Mouse (Mus musculus) left cerebral cortex, postnatal 10 days (tissue): Measurements from ENCODE around the gene Kdm5a. TPM values are rescaled to one million over a fixed set of nuclear protein-coding genes. Genes with fewer than 3 reads are reported as not detected.
A peak's percentile ranks its signal among the peaks of the same experiment; 100 is the strongest.

Experiments
- DNase-seq, 2 experiments: peaks; one replicate each; pipeline ENCODE4 v3.0.0; 2021 to 2022; ENCODE audit warnings: low spot score in 2 of 2, mixed read lengths in 1 of 2; ENCODE audit errors: extremely low spot score in 1 of 2
- intact Hi-C: fragments of 180-260 bp; cut with DNase I; formaldehyde crosslinking; loops from one replicate; pipeline ENCODE4 v1.15.1; 2025
- total RNA-seq, 2 experiments: library from RNA; stranded (reverse); gene quantifications; 2 replicates each; pipeline ENCODE4 v1.2.3; 2021

The Kdm5a gene
- total RNA-seq, 2 experiments from 2014 or later: 29.1 to 31.2 TPM

DNA sequence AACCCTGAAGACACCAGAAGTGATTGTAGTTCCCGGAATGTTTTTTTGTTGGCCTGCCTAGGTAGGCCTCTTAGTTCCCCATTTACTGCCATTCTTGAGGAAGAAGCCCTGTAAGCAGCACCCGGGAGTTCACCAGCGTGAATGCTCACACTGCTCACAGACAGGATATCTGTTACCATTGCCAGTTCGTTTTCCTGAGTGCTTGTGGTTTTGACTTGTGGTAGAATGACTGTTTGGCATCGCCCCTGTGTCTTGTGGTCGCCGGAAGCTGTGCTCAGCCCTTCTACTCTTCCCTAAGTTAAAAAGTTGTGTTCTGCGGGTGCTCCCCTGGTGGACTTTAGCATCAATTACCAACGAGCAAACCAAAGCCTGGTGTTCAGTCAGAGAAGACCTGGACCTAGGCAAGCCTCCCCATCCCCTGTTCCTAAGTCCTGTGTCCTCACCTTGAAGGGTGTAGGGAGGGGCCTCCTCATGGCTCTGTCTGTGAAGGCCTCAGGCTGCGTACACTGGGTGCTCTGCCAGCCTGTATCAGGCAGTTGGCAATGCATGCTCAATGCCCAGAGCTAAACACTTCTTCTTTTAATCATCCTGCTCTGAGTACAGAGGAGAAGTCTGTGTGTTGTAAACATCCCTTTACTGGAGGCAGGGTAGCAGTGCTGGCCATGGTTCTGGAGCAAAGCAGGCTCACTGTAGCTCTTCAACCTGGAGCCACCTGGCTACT, 102.8 kb downstream of the Kdm5a start:
- intact Hi-C loops: no loop called here
- peak in 1 of 2 experiments; percentile 21 for DNase-seq

DNA sequence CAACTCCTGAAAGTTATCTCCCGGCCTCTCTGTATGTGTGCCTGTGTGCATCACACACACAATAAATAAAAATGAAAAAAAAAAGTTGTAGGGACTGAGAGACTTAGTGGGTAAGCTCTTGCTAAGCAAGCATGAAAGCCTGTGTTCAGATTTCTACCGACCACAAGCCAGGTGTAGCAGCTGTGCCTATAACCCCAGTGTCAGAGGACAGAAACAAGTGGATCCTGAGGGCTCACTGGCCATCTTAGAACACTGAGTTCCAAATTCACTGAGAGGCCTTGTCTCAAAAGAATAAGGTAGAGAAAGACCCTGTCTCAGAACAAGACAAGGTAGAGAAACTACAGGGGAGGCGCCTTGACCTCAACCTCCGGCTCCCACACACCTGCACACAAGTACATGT, 104.3 kb downstream of the Kdm5a start:
- DNase-seq: no peak
- intact Hi-C loops: no loop called here

DNA sequence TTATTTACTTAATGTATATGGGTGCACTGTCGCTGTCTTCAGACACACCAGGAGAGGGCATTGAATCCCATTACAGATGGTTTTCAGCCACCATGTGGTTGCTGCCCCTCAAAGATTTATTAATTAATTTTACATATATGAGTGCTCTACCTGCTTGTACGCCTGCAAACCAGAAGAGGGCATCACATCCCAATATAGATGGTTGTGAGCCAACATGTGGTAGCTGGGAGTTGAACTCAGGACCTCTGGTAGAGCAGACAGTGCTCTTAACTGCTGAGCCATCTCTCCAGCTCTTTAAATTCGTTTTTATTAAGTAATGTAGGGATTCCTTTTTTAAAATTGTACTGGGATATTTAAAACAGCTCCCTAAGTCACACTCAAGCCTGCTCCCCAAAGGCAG, 105.3 kb downstream of the Kdm5a start:
- no peak for DNase-seq
- intact Hi-C loops: no loop called here

DNA sequence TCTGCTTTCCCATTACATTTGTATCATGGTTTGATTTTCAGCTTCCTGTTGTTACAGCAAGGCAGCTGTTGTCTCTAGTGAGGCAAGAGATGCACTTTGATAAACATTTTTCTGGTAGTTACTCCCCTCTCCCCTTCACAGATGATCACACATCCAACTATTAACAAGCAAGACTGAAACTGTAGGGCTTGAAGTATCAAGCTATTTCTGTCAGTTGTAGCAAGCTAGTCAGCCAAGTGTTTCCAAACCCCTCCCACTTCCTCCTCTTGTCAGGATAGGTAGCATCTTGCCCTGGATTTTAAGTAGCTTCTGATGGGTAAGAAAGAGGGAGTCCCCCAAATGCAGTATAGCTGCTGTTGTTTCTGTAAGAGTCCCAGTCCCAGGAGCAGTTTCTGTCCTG, 105.8 kb downstream of the Kdm5a start:
- intact Hi-C loops: no loop called here
- no peak for DNase-seq

DNA sequence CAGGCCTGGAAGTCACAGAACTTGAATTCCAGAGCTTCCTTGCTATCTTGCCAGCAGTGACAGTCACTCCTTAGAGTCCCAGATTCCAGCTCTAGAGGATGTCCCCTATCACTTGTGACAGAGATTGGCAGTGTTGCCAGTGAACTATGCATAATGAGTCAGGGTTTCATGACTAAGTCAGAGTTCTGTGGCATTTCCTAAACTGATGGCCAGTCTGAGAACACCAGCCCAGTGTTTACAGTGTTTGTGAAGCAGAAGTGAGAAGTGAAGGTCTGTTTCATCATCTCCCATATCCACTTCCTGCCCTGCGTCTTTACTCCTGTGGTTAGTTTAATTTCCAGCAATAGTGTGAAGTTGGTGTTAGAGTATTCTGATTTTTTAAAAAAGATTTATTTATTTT, 106.7 kb downstream of the Kdm5a start:
- intact Hi-C loops: no loop called here
- no peak for DNase-seq

DNA sequence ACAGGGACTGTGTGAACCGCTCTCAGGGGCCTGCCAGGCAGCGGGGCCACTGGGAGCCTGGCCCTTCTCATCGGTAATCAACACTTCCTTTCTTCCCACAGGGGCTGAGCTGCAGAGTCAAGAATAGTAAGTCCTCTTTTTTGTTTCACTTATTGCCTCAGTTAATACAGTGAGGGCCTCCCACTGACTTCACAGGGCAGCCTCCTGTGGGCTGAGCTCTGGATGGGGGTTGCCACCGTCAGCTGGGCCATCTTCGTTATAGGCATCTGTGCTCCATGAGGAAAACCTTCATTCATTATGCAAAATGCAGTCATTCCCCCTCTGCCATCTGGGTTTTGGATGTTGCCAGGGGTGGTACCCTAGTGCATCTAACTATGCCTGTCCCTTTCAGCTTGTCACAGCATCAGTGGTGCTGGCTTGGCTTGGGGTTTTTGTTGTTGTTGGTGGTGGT, 108.1 kb downstream of the Kdm5a start:
- intact Hi-C loops: no loop called here
- peak in 1 of 2 experiments; percentile 21 for DNase-seq

DNA sequence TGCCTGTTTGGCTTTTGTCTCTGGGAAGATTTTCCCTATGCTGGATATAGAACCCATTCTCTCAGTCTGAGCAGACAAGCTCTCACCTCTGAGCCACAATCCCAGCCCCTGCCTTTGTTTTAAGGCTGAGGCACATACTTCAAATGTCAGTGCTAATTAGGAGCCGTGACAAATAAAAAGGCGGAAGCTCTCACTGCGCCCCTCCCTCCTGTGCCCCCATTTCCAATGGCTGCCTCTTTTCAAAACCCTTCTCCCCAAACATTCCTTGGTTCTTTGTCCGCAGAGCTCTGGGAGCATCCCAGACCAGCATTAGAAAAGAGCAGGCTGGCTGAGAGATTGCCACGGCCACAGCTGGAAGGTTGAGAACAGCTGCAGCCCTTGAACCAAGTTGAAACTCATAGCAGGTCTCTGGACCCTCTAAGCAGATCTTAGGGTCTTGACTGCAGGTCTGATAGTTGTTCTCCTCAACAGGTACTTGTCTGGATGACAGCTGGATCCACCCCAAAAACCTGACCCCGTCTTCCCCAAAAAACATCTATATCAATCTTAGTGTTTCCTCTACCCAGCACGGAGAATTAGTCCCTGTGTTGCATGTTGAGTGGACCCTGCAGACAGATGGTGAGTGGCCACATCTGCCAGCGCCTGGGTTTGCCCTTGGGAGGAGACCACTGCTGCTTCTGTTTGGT, 108.7 kb downstream of the Kdm5a start:
- intact Hi-C loops: no loop called here
- peak in 1 of 2 experiments; percentile 18 for DNase-seq

DNA sequence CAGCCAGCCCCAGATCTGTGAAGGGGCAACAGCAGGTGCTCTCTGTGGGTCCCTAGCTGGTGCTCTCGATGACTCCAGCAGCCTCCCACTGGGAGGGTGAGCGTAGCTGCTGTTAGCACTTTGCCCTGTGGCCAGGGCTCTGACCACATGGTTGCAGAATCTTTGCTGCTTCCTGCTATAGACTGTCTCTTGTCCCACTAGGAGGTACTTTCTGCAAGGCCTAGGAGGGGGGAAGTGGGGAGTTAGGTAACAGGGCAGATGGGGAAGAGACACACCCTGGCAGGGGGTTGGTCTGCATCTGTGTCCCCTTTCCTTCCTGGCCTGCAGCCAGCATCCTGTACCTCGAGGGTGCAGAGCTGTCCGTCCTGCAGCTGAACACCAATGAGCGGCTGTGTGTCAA, 109.5 kb downstream of the Kdm5a start:
- intact Hi-C loops: no loop called here
- peak in 1 of 2 experiments; percentile 77 for DNase-seq

DNA sequence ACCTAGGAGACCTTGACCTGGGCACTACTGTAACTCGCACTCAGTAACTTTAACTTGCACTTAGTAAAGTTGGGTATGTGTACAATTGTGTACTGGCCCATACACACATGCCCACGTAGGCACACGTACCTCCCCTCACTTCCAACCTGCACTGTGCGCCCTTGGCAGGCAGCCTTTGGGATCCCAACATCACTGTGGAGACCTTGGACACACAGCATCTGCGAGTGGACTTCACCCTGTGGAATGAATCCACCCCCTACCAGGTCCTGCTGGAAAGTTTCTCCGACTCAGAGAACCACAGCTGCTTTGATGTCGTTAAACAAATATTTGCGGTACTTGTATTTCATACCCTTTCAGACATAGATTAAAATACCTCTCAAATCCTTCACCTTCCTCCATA, 111.4 kb downstream of the Kdm5a start:
- intact Hi-C loops: no loop called here

DNA sequence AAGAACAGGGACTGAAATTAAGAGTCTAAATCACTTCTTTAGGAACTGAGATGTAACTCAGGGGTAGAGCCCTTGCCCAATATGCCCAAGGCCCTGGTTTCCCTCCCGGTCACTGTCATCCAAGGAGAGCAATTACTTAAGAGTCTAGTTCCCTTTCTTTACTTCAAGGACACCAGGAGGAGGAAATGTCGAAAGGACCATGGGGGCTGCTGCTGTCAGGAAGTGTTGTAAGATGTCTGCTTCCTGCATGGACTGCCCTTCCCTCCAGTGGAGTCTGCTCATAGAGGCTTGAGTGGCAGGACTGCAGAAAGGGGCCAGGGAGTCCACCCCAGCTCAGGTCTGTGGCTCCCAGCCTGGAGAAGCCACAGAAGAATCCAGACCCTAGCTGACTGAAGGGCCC, 115.4 kb downstream of the Kdm5a start:
- no peak for DNase-seq
- intact Hi-C loops: no loop called here

More for the DNA sequence above, 111.4 kb downstream of the Kdm5a start:
- DNase-seq: no peak

DNA sequence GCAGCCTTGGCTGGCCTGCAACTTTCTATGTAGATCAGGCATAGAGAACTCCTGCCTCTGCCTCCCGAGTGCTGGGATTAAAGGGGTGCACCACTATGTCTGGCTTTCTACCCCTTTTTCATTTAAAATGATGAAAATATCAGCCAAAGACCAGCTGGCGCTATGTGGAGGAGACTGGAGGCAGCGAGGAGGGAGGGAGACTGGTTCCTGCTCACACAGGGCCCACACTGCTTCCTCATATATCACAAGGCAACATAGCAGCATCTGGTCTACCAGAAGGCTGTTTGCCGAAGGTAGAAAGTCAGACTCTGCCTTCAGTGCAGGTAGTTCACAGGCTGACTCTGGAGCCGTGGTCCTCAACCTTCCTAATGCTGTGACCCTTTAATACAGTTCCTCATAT, 116.4 kb downstream of the Kdm5a start:
- intact Hi-C loops: no loop called here
- DNase-seq: no peak

DNA sequence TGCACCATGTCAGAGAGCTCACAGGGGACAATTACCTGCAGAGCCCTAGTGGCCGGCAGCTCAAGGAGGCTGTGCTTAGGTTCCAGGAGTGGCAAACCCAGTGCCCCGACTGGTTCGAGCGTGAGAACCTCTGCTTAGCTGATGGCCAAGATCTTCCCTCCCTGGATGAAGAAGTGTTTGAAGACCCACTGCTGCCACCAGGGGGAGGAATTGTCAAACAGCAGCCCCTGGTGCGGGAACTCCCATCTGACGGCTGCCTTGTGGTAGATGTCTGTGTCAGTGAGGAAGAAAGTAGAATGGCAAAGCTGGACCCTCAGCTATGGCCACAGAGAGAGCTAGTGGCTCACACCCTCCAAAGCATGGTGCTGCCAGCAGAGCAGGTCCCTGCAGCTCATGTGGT, 117.6 kb downstream of the Kdm5a start:
- peak in 1 of 2 experiments; percentile 54 for DNase-seq

DNA sequence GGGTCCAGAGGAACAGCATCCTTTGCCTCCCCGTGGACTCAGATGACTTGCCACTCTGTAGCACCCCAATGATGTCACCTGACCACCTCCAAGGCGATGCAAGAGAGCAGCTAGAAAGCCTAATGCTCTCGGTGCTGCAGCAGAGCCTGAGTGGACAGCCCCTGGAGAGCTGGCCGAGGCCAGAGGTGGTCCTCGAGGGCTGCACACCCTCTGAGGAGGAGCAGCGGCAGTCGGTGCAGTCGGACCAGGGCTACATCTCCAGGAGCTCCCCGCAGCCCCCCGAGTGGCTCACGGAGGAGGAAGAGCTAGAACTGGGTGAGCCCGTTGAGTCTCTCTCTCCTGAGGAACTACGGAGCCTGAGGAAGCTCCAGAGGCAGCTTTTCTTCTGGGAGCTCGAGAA, 118.1 kb downstream of the Kdm5a start:
- intact Hi-C loops: no loop called here
- no peak for DNase-seq

More for the DNA sequence above, 117.6 kb downstream of the Kdm5a start:
- intact Hi-C loops: no loop called here

DNA sequence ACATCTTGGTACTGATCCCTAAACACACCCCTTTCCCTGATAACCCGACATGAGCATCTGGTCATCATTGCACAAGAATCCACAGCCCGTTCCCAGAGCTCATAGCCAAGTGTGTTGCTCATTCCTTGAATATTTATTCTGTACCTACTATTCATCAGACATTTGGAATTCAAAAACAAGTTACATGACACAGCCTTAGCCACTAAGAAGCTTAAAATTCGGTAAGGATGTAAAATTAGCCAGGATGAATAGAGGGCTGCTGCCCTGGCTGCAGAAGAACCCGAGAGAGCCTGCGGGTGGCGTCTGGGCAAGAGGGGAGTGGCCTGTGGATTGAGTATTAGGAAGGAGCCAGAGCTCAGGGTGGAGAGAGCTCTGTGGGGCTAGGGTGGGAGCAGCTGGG, 118.8 kb downstream of the Kdm5a start:
- intact Hi-C loops: no loop called here

DNA sequence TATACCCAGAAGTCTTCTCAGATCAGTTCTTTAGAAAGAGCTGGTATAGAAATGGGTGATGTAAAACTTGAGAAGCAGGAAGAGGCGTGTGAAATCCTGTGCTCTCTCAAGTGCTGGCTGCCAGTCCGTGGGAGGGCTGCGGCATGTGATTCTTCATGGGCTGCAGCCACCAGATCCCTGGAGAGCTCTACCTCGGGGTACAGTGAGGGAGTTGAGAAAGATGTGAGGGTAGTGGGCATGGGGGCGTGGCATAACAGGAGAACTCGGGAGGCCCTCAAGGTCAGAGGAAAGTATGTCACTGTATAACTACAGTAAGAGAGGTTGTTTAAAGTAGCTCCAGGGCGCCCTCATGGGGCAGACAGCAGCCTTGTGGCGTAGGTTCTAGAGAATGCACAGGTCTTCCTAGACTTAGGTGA, 119.3 kb downstream of the Kdm5a start:
- DNase-seq: peak in 1 of 2 experiments; percentile 45
- intact Hi-C loops: no loop called here

More for the DNA sequence above, 118.8 kb downstream of the Kdm5a start:
- no peak for DNase-seq

DNA sequence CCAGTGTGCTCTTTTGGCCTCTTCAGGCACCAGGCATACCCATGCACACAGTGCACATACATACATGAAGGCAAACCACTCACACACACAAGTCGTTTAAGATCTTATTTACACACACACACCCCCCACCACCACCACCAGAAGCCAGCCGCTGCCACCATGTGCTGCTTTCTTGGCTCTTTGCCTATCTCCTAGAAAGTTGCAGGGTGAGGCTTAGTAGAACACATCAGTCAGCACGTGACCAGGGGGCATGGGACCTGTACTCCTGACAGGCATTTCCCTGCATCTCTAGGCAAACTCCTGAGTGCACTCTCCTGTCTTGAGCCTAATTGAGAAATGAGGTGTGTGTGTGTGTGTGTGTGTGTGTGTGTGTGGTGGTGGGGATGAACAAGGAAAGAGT, 121.1 kb downstream of the Kdm5a start:
- DNase-seq: no peak
- intact Hi-C loops: loop anchor here (5.0 kb wide), 1 partner anchor 1118 kb away; no protein-coding TSS in a partner anchor

DNA sequence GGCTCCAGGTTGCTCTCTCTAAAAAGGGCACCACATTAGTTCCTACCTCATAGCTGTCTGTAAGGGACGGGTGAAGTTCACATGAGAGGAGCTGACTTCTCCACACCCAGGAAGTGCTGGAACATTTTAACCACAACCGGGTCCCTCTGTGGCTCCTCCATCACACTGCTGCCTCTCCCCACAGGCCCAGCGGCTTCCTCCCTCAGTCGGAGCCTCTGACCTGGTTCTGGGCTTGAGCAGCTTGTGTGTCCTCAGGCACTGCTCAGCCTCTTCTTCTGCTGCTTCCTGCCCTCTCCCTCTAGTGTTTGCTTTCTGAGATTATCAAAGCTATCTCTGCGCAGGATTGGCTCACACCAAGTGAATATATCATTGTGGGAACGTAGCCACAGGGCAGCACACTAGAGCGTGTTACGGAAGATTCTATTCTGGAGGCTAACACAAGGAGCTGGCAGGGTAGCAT, 122.2 kb downstream of the Kdm5a start:
- intact Hi-C loops: loop anchor here (5.0 kb wide), 1 partner anchor 1119 kb away; no protein-coding TSS in a partner anchor

DNA sequence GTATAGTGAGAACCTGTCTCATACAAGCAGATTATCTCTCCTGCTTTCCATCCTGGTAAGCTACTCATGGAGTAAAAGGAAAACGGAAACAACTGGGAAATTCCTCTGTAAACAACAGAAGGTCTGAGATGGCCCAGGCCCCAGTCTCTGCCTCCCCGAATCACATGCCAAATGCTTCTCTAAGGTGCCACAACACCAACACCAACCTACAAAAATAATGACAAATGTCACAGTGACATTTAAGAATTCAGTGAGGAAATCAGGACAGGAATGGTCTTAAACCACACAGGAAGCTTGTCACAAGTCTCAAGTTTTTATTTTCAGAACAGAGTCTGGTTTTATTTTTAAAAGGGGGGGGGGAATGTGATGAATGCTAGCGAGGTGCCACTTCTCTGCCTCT, 124.7 kb downstream of the Kdm5a start:
- no peak for DNase-seq
- intact Hi-C loops: loop anchor here (5.0 kb wide), 1 partner anchor 1121 kb away; no protein-coding TSS in a partner anchor

More for the DNA sequence above, 122.2 kb downstream of the Kdm5a start:
- DNase-seq: no peak

DNA sequence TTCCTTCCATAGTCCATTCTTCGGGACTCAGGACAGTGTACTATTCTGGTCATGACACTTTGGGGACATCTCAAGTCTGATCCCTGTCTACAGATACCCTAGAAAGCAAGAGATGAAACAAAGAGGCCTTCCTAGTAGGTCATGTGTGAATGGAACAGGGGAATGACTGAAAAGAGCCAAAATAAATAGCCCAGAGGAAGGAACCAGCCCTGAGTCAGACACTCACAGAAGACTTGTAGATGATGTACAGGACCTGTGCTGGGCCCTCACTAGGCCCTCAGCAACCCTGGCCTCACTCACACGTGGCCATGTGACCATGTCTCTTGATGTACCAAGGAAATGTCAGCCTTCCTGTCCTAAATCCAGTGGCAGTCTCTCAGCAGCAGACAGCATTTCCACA, 125.5 kb downstream of the Kdm5a start:
- intact Hi-C loops: loop anchor here (5.0 kb wide), 1 partner anchor 1122 kb away; no protein-coding TSS in a partner anchor
- no peak for DNase-seq

DNA sequence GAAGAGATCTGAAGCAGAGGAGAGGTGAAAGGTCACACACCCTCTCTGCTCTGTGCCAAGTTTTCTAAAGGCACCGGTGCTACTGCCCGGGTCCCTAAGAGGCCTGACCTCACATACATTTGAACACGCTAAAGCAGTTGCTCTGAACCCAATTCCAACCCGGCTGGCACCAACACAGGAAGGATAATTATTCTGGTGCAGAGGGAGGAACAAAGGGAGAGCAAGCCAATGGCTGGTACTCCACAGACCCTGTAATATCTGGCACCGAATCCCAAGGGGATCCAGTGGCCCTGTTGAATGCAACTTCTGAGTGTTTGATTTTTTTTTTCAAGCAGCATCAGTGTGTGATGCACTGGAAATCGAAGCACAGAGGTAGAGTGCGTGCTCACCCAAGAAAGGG, 127.1 kb downstream of the Kdm5a start:
- no peak for DNase-seq
- intact Hi-C loops: no loop called here
